Mouse (Mus musculus) midbrain, embryonic 13.5 days (tissue): ENCODE data around the gene Phgdh. TPM values are rescaled to one million over a fixed set of nuclear protein-coding genes. Genes with fewer than 3 reads are reported as not detected.
A peak's percentile ranks its signal among the peaks of the same experiment; 100 is the strongest.

ENCODE experiments used
- ATAC-seq: fragments of 200-750 bp; cut with Nextera tagmentation; 2 replicates; pipeline ENCODE4 v1.8.0; 2017; ENCODE audit warnings: mild to moderate bottlenecking, moderate TSS enrichment, moderate library complexity
- H3K27ac ChIP-seq: fragments of 300-500 bp; sonication (generic); 2 replicates; pipeline ENCODE4 v1.5.1; 2015; ENCODE audit warnings: inconsistent platforms, mild to moderate bottlenecking, moderate library complexity
- H3K27me3 ChIP-seq: fragments of 300-500 bp; sonication (generic); 2 replicates; pipeline ENCODE4 v1.6.1; 2015; ENCODE audit warnings: mild to moderate bottlenecking, inconsistent platforms
- H3K36me3 ChIP-seq: fragments of 300-500 bp; sonication (generic); 2 replicates; pipeline ENCODE4 v1.6.1; 2015; ENCODE audit warnings: mild to moderate bottlenecking, inconsistent platforms
- H3K4me1 ChIP-seq: fragments of 300-500 bp; sonication (generic); replicated peaks from 2 replicates; pipeline ENCODE4 v1.6.1; 2015; ENCODE audit warnings: inconsistent platforms
- H3K4me2 ChIP-seq: fragments of 300-500 bp; sonication (generic); replicated peaks from 2 replicates; pipeline ENCODE4 v1.6.1; 2015; ENCODE audit warnings: moderate library complexity, mild to moderate bottlenecking, inconsistent platforms
- H3K4me3 ChIP-seq: fragments of 300-500 bp; sonication (generic); replicated peaks from 2 replicates; pipeline ENCODE4 v1.5.1; 2015; ENCODE audit warnings: mild to moderate bottlenecking, inconsistent platforms
- H3K9ac ChIP-seq: fragments of 300-500 bp; sonication (generic); replicated peaks from 2 replicates; pipeline ENCODE4 v1.6.1; 2015; ENCODE audit warnings: mild to moderate bottlenecking, inconsistent platforms
- H3K9me3 ChIP-seq: fragments of 300-500 bp; sonication (generic); 2 replicates; pipeline ENCODE4 v1.6.1; 2016; ENCODE audit warnings: mild to moderate bottlenecking, inconsistent platforms
- WGBS: fragments of 180-500 bp; shearing (Covaris S2); methylation state at CpG from one replicate; pipeline ENCODE4 v1.1.7; 2015; 5-methylcytosine and 5-hydroxymethylcytosine counted together
- polyA plus RNA-seq: library from polyadenylated mRNA; unstranded; fragments of >200 nt; fragmentation: Nextera tagmentation; extraction: Ambion mirVana; gene quantifications from 2 replicates; pipeline ENCODE4 v1.2.1, GENCODE M21; 2015

Gene Phgdh
- polyA plus RNA-seq, 1 experiment from 2014 or later = 190 TPM

- H3K4me1 ChIP-seq = no peaks in the 10 kb centered on the region
These were observed 29.0 kb upstream of the Phgdh start for GRCm38 (mm10) chr3:98368776-98369175.

GRCm38 (mm10) chr3:98368283-98368682, 28.5 kb upstream of the Phgdh start:
- Histone ChIP-seq H3K9me3 (no peaks in the 10 kb centered on the region), H3K36me3 (no peaks in the 10 kb centered on the region), H3K4me2 (no peak overlapping the region), H3K4me3 (no peak overlapping the region), H3K4me1 (no peaks in the 10 kb centered on the region), H3K27me3 (no peaks in the 10 kb centered on the region), H3K27ac (no peak overlapping the region), H3K9ac (no peak overlapping the region)
- WGBS = 76% methylated on average over 4 of the region's 4 CpGs
- no peak for ATAC-seq

More at GRCm38 (mm10) chr3:98368776-98369175, 29.0 kb upstream of the Phgdh start:
- Histone ChIP-seq H3K27me3 (no peaks in the 10 kb centered on the region), H3K27ac (no peak overlapping the region), H3K9me3 (no peaks in the 10 kb centered on the region), H3K4me2 (no peak overlapping the region), H3K4me3 (no peak overlapping the region), H3K9ac (no peak overlapping the region), H3K36me3 (no peaks in the 10 kb centered on the region)
- 92% methylated on average over 2 of the region's 2 CpGs for WGBS
- ATAC-seq = no peak

GRCm38 (mm10) chr3:98366823-98367222, 27.0 kb upstream of the Phgdh start:
- H3K9ac ChIP-seq = no peak overlapping the region
- ATAC-seq = no peak
- H3K9me3 ChIP-seq = no peaks in the 10 kb centered on the region
- WGBS = 85% methylated on average over 4 of the region's 4 CpGs
- H3K27ac ChIP-seq = no peak overlapping the region
- H3K36me3 ChIP-seq = no peaks in the 10 kb centered on the region
- no peaks in the 10 kb centered on the region for H3K27me3 ChIP-seq
- no peaks in the 10 kb centered on the region for H3K4me1 ChIP-seq
- H3K4me3 ChIP-seq = no peak overlapping the region
- no peak overlapping the region for H3K4me2 ChIP-seq

- H3K9ac ChIP-seq = no peak overlapping the region
- no peaks in the 10 kb centered on the region for H3K4me1 ChIP-seq
- WGBS = 85% methylated on average over 3 of the region's 3 CpGs
- no peaks in the 10 kb centered on the region for H3K27me3 ChIP-seq
- H3K4me3 ChIP-seq = no peak overlapping the region
- H3K36me3 ChIP-seq = no peaks in the 10 kb centered on the region
- H3K27ac ChIP-seq = no peak overlapping the region
- no peak for ATAC-seq
- no peak overlapping the region for H3K4me2 ChIP-seq
- no peaks in the 10 kb centered on the region for H3K9me3 ChIP-seq
These were observed 26.3 kb upstream of the Phgdh start for GRCm38 (mm10) chr3:98366086-98366485.

- H3K9me3 ChIP-seq = no peaks in the 10 kb centered on the region
- no peak overlapping the region for H3K27ac ChIP-seq
- H3K9ac ChIP-seq = no peak overlapping the region
- H3K4me3 ChIP-seq = no peak overlapping the region
- ATAC-seq = 0 out of 2 replicates have a peak, but pooled peaks have one; percentile 37
- H3K27me3 ChIP-seq = no peaks in the 10 kb centered on the region
- 39% methylated on average over 2 of the region's 2 CpGs for WGBS
- H3K36me3 ChIP-seq = no peaks in the 10 kb centered on the region
- H3K4me1 ChIP-seq = no peaks in the 10 kb centered on the region
- no peak overlapping the region for H3K4me2 ChIP-seq
These were observed 23.0 kb upstream of the Phgdh start for GRCm38 (mm10) chr3:98362753-98363152.

- no peak overlapping the region for H3K9ac ChIP-seq
- H3K36me3 ChIP-seq = no peaks in the 10 kb centered on the region
- no peak for ATAC-seq
- no peak overlapping the region for H3K4me3 ChIP-seq
- no peak overlapping the region for H3K27ac ChIP-seq
- no peaks in the 10 kb centered on the region for H3K9me3 ChIP-seq
- no peak overlapping the region for H3K4me2 ChIP-seq
- H3K27me3 ChIP-seq = no peaks in the 10 kb centered on the region
- 65% methylated on average over 3 of the region's 3 CpGs for WGBS
- 0 out of 2 replicates have a peak, but pooled peaks cover 5% of the 10 kb centered on the region for H3K4me1 ChIP-seq
These were observed 17.0 kb upstream of the Phgdh start for GRCm38 (mm10) chr3:98356632-98357370.

- Histone ChIP-seq H3K4me3 (no peak overlapping the region), H3K27me3 (no peaks in the 10 kb centered on the region), H3K27ac (no peak overlapping the region), H3K36me3 (no peaks in the 10 kb centered on the region), H3K9ac (no peak overlapping the region), H3K4me2 (no peak overlapping the region), H3K4me1 (0 out of 2 replicates have a peak, but pooled peaks cover 5% of the 10 kb centered on the region), H3K9me3 (no peaks in the 10 kb centered on the region)
- WGBS = 62% methylated on average over 6 of the region's 6 CpGs
- peak; percentile 60; the same call in 1 of the 2 replicates for ATAC-seq
These were observed 16.2 kb upstream of the Phgdh start for GRCm38 (mm10) chr3:98356026-98356365.

GRCm38 (mm10) chr3:98355344-98356025, 15.7 kb upstream of the Phgdh start:
- H3K36me3 ChIP-seq = no peaks in the 10 kb centered on the region
- ATAC-seq = peak; percentile 72
- H3K4me3 ChIP-seq = no peak overlapping the region
- H3K9ac ChIP-seq = no peak overlapping the region
- H3K4me2 ChIP-seq = no peak overlapping the region
- no peaks in the 10 kb centered on the region for H3K9me3 ChIP-seq
- WGBS = 58% methylated on average over 10 of the region's 10 CpGs
- H3K27me3 ChIP-seq = no peaks in the 10 kb centered on the region
- H3K27ac ChIP-seq = no peak overlapping the region
- 0 out of 2 replicates have a peak, but pooled peaks cover 5% of the 10 kb centered on the region for H3K4me1 ChIP-seq

- no peaks in the 10 kb centered on the region for H3K36me3 ChIP-seq
- H3K9me3 ChIP-seq = no peaks in the 10 kb centered on the region
- no peak for ATAC-seq
- H3K27me3 ChIP-seq = no peaks in the 10 kb centered on the region
- no peak overlapping the region for H3K4me3 ChIP-seq
- 32% methylated on average over 7 of the region's 7 CpGs for WGBS
- H3K9ac ChIP-seq = no peak overlapping the region
- H3K27ac ChIP-seq = no peak overlapping the region
- no peak overlapping the region for H3K4me2 ChIP-seq
- H3K4me1 ChIP-seq = 0 out of 2 replicates have a peak, but pooled peaks cover 9% of the 10 kb centered on the region
These were observed 14.1 kb upstream of the Phgdh start for GRCm38 (mm10) chr3:98353892-98354291.

GRCm38 (mm10) chr3:98348705-98349104, 8.9 kb upstream of the Phgdh start:
- Histone ChIP-seq H3K4me3 (no peak overlapping the region), H3K9me3 (no peaks in the 10 kb centered on the region; the same call in 1 of the 2 replicates), H3K27ac (no peak overlapping the region), H3K4me2 (no peak overlapping the region), H3K27me3 (no peaks in the 10 kb centered on the region), H3K36me3 (no peaks in the 10 kb centered on the region), H3K9ac (no peak overlapping the region), H3K4me1 (0 out of 2 replicates have a peak, but pooled peaks cover 8% of the 10 kb centered on the region)
- peak; percentile 65 for ATAC-seq
- 17% methylated on average over 8 of the region's 8 CpGs for WGBS

GRCm38 (mm10) chr3:98348106-98348505, 8.3 kb upstream of the Phgdh start:
- no peak for ATAC-seq
- no peak overlapping the region for H3K27ac ChIP-seq
- 87% methylated on average over 6 of the region's 6 CpGs for WGBS
- no peaks in the 10 kb centered on the region for H3K27me3 ChIP-seq
- no peak overlapping the region for H3K4me2 ChIP-seq
- no peaks in the 10 kb centered on the region for H3K36me3 ChIP-seq
- no peak overlapping the region for H3K9ac ChIP-seq
- no peak overlapping the region for H3K4me3 ChIP-seq
- H3K9me3 ChIP-seq = no peaks in the 10 kb centered on the region; the same call in 1 of the 2 replicates
- 0 out of 2 replicates have a peak, but pooled peaks cover 8% of the 10 kb centered on the region for H3K4me1 ChIP-seq

GRCm38 (mm10) chr3:98343235-98343634, 3.4 kb upstream of the Phgdh start:
- H3K4me1 ChIP-seq = peaks cover 18% of the 10 kb centered on the region
- no peaks in the 10 kb centered on the region; the same call in 1 of the 2 replicates for H3K9me3 ChIP-seq
- no peak overlapping the region for H3K27ac ChIP-seq
- no peak overlapping the region for H3K4me3 ChIP-seq
- 91% methylated on average over 3 of the region's 3 CpGs for WGBS
- no peaks in the 10 kb centered on the region for H3K36me3 ChIP-seq
- H3K9ac ChIP-seq = no peak overlapping the region
- no peak for ATAC-seq
- 0 out of 2 replicates have a peak, but pooled peaks cover 5% of the 10 kb centered on the region for H3K27me3 ChIP-seq
- H3K4me2 ChIP-seq = no peak overlapping the region
